Mouse (Mus musculus) cerebellum, adult 11-12 months (tissue): ENCODE results near the gene Olfr832.
"Not testable (repeated sequence)": the region's sequence is repeated elsewhere in the genome, so short reads cannot be mapped to it uniquely, and the experiment has no call there.

Experiments used
- DNase-seq: peaks from one replicate; pipeline ENCODE4 v3.0.0; 2022

Olfr832 gene

GRCm38 (mm10) chr9:18936822-18937221, at the start of gene Olfr832:
Gene Olfr832 (plus strand): TSS chr9:18937122.
- not testable (repeated sequence) for DNase-seq

- not testable (repeated sequence) for DNase-seq
Measured at GRCm38 (mm10) chr9:18907699-18908098, 29.2 kb upstream of the Olfr832 start.

- DNase-seq = not testable (repeated sequence)
Measured at GRCm38 (mm10) chr9:18927921-18928320, 9.0 kb upstream of the Olfr832 start.

GRCm38 (mm10) chr9:18962021-18962420, 25.1 kb downstream of the Olfr832 start:
- DNase-seq = no peak

- no peak for DNase-seq
Measured at GRCm38 (mm10) chr9:18987690-18988089, 50.8 kb downstream of the Olfr832 start, which contains the start of gene Olfr834. Gene Olfr834 (plus strand): TSS chr9:18987990.
